Mouse (Mus musculus) bone marrow macrophage, adult 2 months (primary cell): ENCODE measurements around the gene Tsc22d2.

Source experiments
- CTCF ChIP-seq: IDR thresholded peaks from 2 replicates; pipeline ENCODE4 v1.5.1; 2012; ENCODE audit warnings: low read depth, mild to moderate bottlenecking, low read length, moderate library complexity
- POLR2A ChIP-seq: IDR thresholded peaks from 2 replicates; pipeline ENCODE4 v1.6.1; 2012; ENCODE audit warnings: mild to moderate bottlenecking, low read depth, low read length, borderline replicate concordance

DNA sequence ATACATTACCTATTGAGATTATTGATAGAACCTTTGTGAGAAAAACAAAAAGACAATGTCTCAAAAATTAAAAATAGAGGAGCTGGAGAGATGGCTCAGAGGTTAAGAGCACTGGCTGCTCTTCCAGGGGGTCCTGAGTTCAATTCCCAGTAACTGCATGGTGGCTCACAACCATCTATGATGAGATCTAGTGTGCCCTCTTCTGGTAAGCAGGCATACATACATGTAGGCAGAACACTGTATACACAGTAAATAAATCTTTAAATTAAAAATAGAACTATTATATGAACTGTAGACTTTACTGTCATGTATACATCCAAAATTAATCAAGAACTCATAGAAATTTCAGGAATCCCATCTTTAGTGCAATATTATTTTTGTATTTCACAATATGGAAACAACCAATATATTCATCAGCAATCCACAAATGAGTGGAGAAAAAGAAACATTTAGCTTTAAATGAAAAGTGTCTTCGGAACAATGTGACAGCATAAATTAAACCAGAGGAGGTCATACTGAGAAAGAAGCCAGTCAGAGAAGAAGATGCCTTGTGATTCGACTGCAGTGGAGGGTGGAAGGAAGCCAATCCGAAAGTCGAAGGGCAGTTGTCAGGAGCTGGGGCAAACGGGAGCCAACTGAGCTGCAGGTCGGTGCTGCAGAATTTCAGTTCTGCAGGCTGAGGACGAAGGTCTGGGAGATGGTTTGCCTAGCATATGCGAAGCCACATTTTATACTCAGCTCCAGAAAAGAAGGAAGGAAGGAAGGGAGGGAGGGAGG is 73.7 kb downstream of the Tsc22d2 start:
- TF ChIP-seq CTCF: no peak; the same call in 1 of the 2 replicates
- TF ChIP-seq POLR2A: no peak
